Mouse (Mus musculus) left cerebral cortex, adult 6 months (tissue): ENCODE measurements around the gene Metrnl. TPM values are rescaled to one million over a fixed set of nuclear protein-coding genes. Genes with fewer than 3 reads are reported as not detected.

Experiments used
- long read RNA-seq, 2 experiments: library from polyadenylated mRNA; unstranded; transcript quantifications; one replicate each; pipeline ENCODE4 v2.0.0; 2019 to 2020
- polyA plus RNA-seq: library from polyadenylated mRNA; unstranded; fragments of <200 nt; fragmentation: Nextera tagmentation; gene quantifications from 2 replicates; pipeline ENCODE4 v1.2.3, GENCODE M21; 2021

Gene Metrnl
- polyA plus RNA-seq, result 7.8 and 18.3 TPM in 2 replicates
- long read RNA-seq, experiment 1, partial matches to known transcripts, result 0 of 4 reads
- long read RNA-seq, experiment 1, other reads (novel, unspliced or antisense), result 0 of 4 reads
- long read RNA-seq, experiment 2, transcript Metrnl-201 (4 exons, 1,401 nt), result major isoform, 6 of 12 reads
- long read RNA-seq, experiment 2, partial matches to known transcripts, result 0 of 12 reads
- long read RNA-seq, experiment 2, other reads (novel, unspliced or antisense), result 4 of 12 reads

DNA sequence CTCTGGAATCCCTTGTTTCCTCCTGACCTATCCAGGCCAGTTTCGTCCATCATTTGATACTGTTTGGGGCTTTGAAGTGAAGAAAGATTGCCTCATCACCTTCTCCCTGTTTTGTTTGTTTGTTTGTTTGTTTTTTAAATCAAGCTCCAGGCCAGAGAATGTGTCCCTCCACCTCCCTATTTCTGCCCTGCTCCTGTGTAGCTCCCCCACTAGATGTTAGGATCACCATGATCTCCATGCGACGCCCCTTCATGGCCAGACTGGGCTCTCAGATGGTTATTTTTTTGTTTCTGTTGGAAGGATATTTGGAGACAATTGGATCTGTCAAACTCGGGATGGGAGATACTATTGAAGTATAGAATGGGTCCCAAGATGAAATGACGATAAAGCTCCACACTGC lies at the start of gene Metrnl:
TSS of gene Metrnl (plus strand) at position 301 of the 400 bp plus-strand sequence.

GRCm38 (mm10) chr11:121672990-121673572 lies 28.3 kb upstream of the Metrnl start, which contains the start of gene B3gntl1:
Gene B3gntl1 (minus strand): TSS chr11:121673153.

Other genes with a start within 250 kb of the Metrnl start
- gene Tbcd, start 249.6 kb upstream of the Metrnl start, polyA plus RNA-seq, result 10.4 and 12.6 TPM in 2 replicates
- gene Zfp750, start 182.2 kb upstream of the Metrnl start, polyA plus RNA-seq, result not detected in 2 replicates
- 2.6 and 2.7 TPM in 2 replicates for gene B3gntl1, start 28.4 kb upstream of the Metrnl start, polyA plus RNA-seq
- gene Ptchd3, start 128.7 kb downstream of the Metrnl start, polyA plus RNA-seq, result not detected in 2 replicates